Mouse (Mus musculus) forebrain, postnatal 0 days (tissue): ENCODE data around the gene Gm10197. TPM values are rescaled to one million over a fixed set of nuclear protein-coding genes. Genes with fewer than 3 reads are reported as not detected.

Experiments used
- ATAC-seq: fragments of 200-750 bp; cut with Nextera tagmentation; 2 replicates; pipeline ENCODE4 v1.8.0; 2017; ENCODE audit warnings: mild to moderate bottlenecking, moderate library complexity
- DNase-seq: peaks from one replicate; pipeline ENCODE4 v3.0.0-alpha.2; 2015
- H3K27ac ChIP-seq: fragments of 300-500 bp; sonication (generic); 2 replicates; pipeline ENCODE4 v1.5.1; 2014; ENCODE audit warnings: low read depth, mild to moderate bottlenecking, antibody characterized with exemption, low read length, moderate library complexity, mixed read lengths
- H3K27me3 ChIP-seq: fragments of 300-500 bp; sonication (generic); 2 replicates; pipeline ENCODE4 v1.6.1; 2014; ENCODE audit warnings: mild to moderate bottlenecking, low read length, mixed read lengths; ENCODE audit not compliant: insufficient read depth
- H3K36me3 ChIP-seq: fragments of 300-500 bp; sonication (generic); 2 replicates; pipeline ENCODE4 v1.6.1; 2014; ENCODE audit warnings: mild to moderate bottlenecking, moderate library complexity; ENCODE audit not compliant: insufficient read depth
- H3K4me1 ChIP-seq: fragments of 300-500 bp; sonication (generic); 2 replicates; pipeline ENCODE4 v1.6.1; 2014; ENCODE audit warnings: antibody characterized with exemption; ENCODE audit not compliant: insufficient read depth
- H3K4me2 ChIP-seq: fragments of 300-500 bp; sonication (generic); 2 replicates; pipeline ENCODE4 v1.6.1; 2014; ENCODE audit warnings: low read depth, mild to moderate bottlenecking, moderate library complexity
- H3K4me3 ChIP-seq: fragments of 300-500 bp; sonication (generic); 2 replicates; pipeline ENCODE4 v1.5.1; 2014; ENCODE audit warnings: low read depth, low read length, mixed read lengths
- H3K9ac ChIP-seq: fragments of 300-500 bp; sonication (generic); 2 replicates; pipeline ENCODE4 v1.6.1; 2014; ENCODE audit warnings: mild to moderate bottlenecking
- H3K9me3 ChIP-seq: fragments of 300-500 bp; sonication (generic); 2 replicates; pipeline ENCODE4 v1.6.1; 2016; ENCODE audit warnings: low read length
- CTCF ChIP-seq: sonication (generic); IDR thresholded peaks from 2 replicates; pipeline ENCODE4 v1.5.1; 2016; ENCODE audit warnings: antibody characterized with exemption, control low read depth, low read depth
- WGBS: fragments of 180-500 bp; shearing (Covaris S2); extraction: QIAGEN DNeasy Blood & Tissue Kit; methylation state at CpG from one replicate; pipeline ENCODE4 v1.1.7; 2014; 5-methylcytosine and 5-hydroxymethylcytosine counted together
- polyA plus RNA-seq: library from polyadenylated mRNA; unstranded; fragments of >200 nt; fragmentation: Nextera tagmentation; extraction: Ambion mirVana; gene quantifications from 2 replicates; pipeline ENCODE4 v1.2.1, GENCODE M21; 2015
- total RNA-seq: library from RNA; depleted of rRNA; stranded (reverse); fragments of >200 nt; gene quantifications from 2 replicates; pipeline ENCODE4 v1.2.3, GENCODE M21; 2014

The Gm10197 gene
- total and polyA plus RNA-seq, 2 experiments from 2014 or later = not detected

- Histone ChIP-seq H3K9ac (no peak overlapping the region), H3K4me2 (no peak overlapping the region), H3K27ac (no peak overlapping the region), H3K36me3 (no peaks in the 10 kb centered on the region), H3K4me3 (no peak overlapping the region), H3K4me1 (no peaks in the 10 kb centered on the region), H3K27me3 (no peaks in the 10 kb centered on the region), H3K9me3 (no peaks in the 10 kb centered on the region)
- ATAC-seq (no peak), DNase-seq (no peak)
- TF ChIP-seq CTCF = no peak
- WGBS = 65% methylated on average over 17 of the region's 17 CpGs
These were observed 38.2 kb upstream of the Gm10197 start for GRCm38 (mm10) chr19:53409663-53410307.

GRCm38 (mm10) chr19:53408398-53408797 is 36.8 kb upstream of the Gm10197 start:
- no peaks in the 10 kb centered on the region for H3K9me3 ChIP-seq
- WGBS = 93% methylated on average over 8 of the region's 8 CpGs
- H3K36me3 ChIP-seq = no peaks in the 10 kb centered on the region
- H3K27ac ChIP-seq = no peak overlapping the region
- H3K4me2 ChIP-seq = no peak overlapping the region
- no peak for TF ChIP-seq CTCF
- no peaks in the 10 kb centered on the region for H3K27me3 ChIP-seq
- H3K4me1 ChIP-seq = no peaks in the 10 kb centered on the region
- DNase-seq (no peak), ATAC-seq (no peak)
- H3K9ac ChIP-seq = no peak overlapping the region
- no peak overlapping the region for H3K4me3 ChIP-seq

GRCm38 (mm10) chr19:53407350-53407749 is 35.8 kb upstream of the Gm10197 start:
- 86% methylated on average over 2 of the region's 2 CpGs for WGBS
- Histone ChIP-seq H3K9ac (no peak overlapping the region), H3K27ac (no peak overlapping the region), H3K9me3 (no peaks in the 10 kb centered on the region), H3K4me3 (no peak overlapping the region), H3K4me2 (no peak overlapping the region), H3K4me1 (no peaks in the 10 kb centered on the region), H3K27me3 (no peaks in the 10 kb centered on the region), H3K36me3 (no peaks in the 10 kb centered on the region)
- ATAC-seq (no peak), DNase-seq (no peak)
- TF ChIP-seq CTCF = no peak

GRCm38 (mm10) chr19:53405810-53406209 is 34.2 kb upstream of the Gm10197 start:
- no peak overlapping the region for H3K9ac ChIP-seq
- no peaks in the 10 kb centered on the region for H3K9me3 ChIP-seq

GRCm38 (mm10) chr19:53404837-53405356 is 33.3 kb upstream of the Gm10197 start:
- no peak overlapping the region for H3K27ac ChIP-seq
- no peak overlapping the region for H3K4me2 ChIP-seq
- H3K4me3 ChIP-seq = no peak overlapping the region
- no peaks in the 10 kb centered on the region for H3K4me1 ChIP-seq
- no peaks in the 10 kb centered on the region for H3K27me3 ChIP-seq
- H3K9ac ChIP-seq = no peak overlapping the region
- no peaks in the 10 kb centered on the region for H3K36me3 ChIP-seq
- no peak for TF ChIP-seq CTCF
- DNase-seq (no peak), ATAC-seq (peak; percentile 59; the same call in 1 of the 2 replicates)
- WGBS = 73% methylated on average over 18 of the region's 18 CpGs
- H3K9me3 ChIP-seq = no peaks in the 10 kb centered on the region

More at GRCm38 (mm10) chr19:53405810-53406209, 34.2 kb upstream of the Gm10197 start:
- Histone ChIP-seq H3K4me1 (no peaks in the 10 kb centered on the region), H3K27ac (no peak overlapping the region), H3K36me3 (no peaks in the 10 kb centered on the region), H3K4me2 (no peak overlapping the region), H3K27me3 (no peaks in the 10 kb centered on the region), H3K4me3 (no peak overlapping the region)
- TF ChIP-seq CTCF = no peak
- ATAC-seq (no peak), DNase-seq (no peak)
- WGBS = 82% methylated on average over 2 of the region's 2 CpGs

- H3K9ac ChIP-seq = no peak overlapping the region
- no peaks in the 10 kb centered on the region for H3K27me3 ChIP-seq
- H3K36me3 ChIP-seq = no peaks in the 10 kb centered on the region
- H3K27ac ChIP-seq = no peak overlapping the region
- DNase-seq (no peak), ATAC-seq (peak; percentile 1; the same call in 1 of the 2 replicates)
- no peaks in the 10 kb centered on the region for H3K4me1 ChIP-seq
- H3K4me3 ChIP-seq = no peak overlapping the region
- no peaks in the 10 kb centered on the region for H3K9me3 ChIP-seq
- no peak overlapping the region for H3K4me2 ChIP-seq
- WGBS = 91% methylated on average over 10 of the region's 10 CpGs
- TF ChIP-seq CTCF = no peak
These were observed 32.8 kb upstream of the Gm10197 start for GRCm38 (mm10) chr19:53404219-53404836.

- no peak; the same call in 1 of the 2 replicates for TF ChIP-seq CTCF
- ATAC-seq = no peak
- Histone ChIP-seq H3K4me1 (no peaks in the 10 kb centered on the region), H3K27ac (no peak overlapping the region), H3K4me2 (no peak overlapping the region), H3K27me3 (no peaks in the 10 kb centered on the region), H3K9me3 (no peaks in the 10 kb centered on the region), H3K36me3 (no peaks in the 10 kb centered on the region), H3K4me3 (no peak overlapping the region), H3K9ac (no peak overlapping the region)
- DNase-seq = no peak
- WGBS = 51% methylated on average over 12 of the region's 12 CpGs
These were observed 31.3 kb upstream of the Gm10197 start for GRCm38 (mm10) chr19:53402741-53403432.
